Mouse (Mus musculus): ENCODE results near the gene Mrps18c. TPM values are rescaled to one million over a fixed set of nuclear protein-coding genes. Genes with fewer than 3 reads are reported as not detected.

Mrps18c gene
- polyA plus RNA-seq, 1 experiment from 2014 or later: 173 TPM

Other genes with a start within 250 kb of the Mrps18c start
- gene Plac8, start 226.4 kb upstream of the Mrps18c start, polyA plus RNA-seq (2016; fragmentation: Nextera tagmentation; extraction: Ambion mirVana): 3.4 and 3.6 TPM in 2 replicates
- 57.8 and 59.8 TPM in 2 replicates for gene Coq2, start 123.5 kb upstream of the Mrps18c start, polyA plus RNA-seq (2016; fragmentation: Nextera tagmentation; extraction: Ambion mirVana)
- gene Hpse, start 78.9 kb upstream of the Mrps18c start, polyA plus RNA-seq (2016; fragmentation: Nextera tagmentation; extraction: Ambion mirVana): 2.6 and 3.1 TPM in 2 replicates
- 23.6 and 25.4 TPM in 2 replicates for gene Helq, start within 50 bp of the Mrps18c start, polyA plus RNA-seq (2016; fragmentation: Nextera tagmentation; extraction: Ambion mirVana)
- 33.8 and 38.2 TPM in 2 replicates for gene Abraxas1, start 22.3 kb downstream of the Mrps18c start, polyA plus RNA-seq (2016; fragmentation: Nextera tagmentation; extraction: Ambion mirVana)
- gene Gpat3, start 47.1 kb downstream of the Mrps18c start, polyA plus RNA-seq (2016; fragmentation: Nextera tagmentation; extraction: Ambion mirVana): 0.84 and 0.89 TPM in 2 replicates

All from embryonic facial prominence, embryonic 12.5 days (tissue).